Mouse (Mus musculus) small intestine, adult 2 months (tissue): Measurements from ENCODE around the gene Npm3.

Experiments used
- CTCF ChIP-seq: fragments of 200-500 bp; IDR thresholded peaks from 2 replicates; pipeline ENCODE4 v1.5.1; 2012; ENCODE audit warnings: low read depth, mild to moderate bottlenecking, control low read depth, inconsistent platforms, low read length, moderate library complexity, mixed read lengths; ENCODE audit not compliant: insufficient replicate concordance, insufficient read length; ENCODE audit errors: extremely low read depth
- POLR2A ChIP-seq: fragments of 200-500 bp; IDR thresholded peaks from 2 replicates; pipeline ENCODE4 v1.6.1; 2012; ENCODE audit warnings: low read depth, mild to moderate bottlenecking, control low read depth, inconsistent platforms, low read length, moderate library complexity

- TF ChIP-seq CTCF (no peak), POLR2A (no peak)
Observed at GRCm38 (mm10) chr19:45787450-45787849, 38.1 kb upstream of the Npm3 start.
